In the genomic region with DNA sequence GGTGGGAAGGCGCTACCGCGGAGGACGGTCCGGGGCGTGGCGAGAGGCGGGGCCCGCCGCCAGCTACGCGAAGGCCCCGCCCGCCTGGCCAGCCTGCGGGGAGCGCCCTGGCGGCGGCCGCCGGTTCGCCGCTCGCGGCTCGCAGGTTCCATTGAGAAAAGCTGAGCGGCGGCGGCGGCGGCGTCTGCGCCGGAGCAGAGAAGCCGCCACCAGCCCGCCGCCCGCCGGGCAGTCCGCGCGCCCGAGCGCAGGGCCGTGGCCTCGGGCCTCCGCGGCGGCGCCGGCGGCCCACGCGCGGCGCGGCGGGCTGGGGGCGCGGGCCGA, we compare ENCODE assay signal across 8 mouse cellular contexts. TPM values are rescaled to one million over a fixed set of nuclear protein-coding genes. Genes with fewer than 3 reads are reported as not detected.
DNase-seq lines count a peak whose midpoint lies in the region; ATAC-seq and TF ChIP-seq lines count a peak whose summit lies in the region.

A gene (plus strand): TSS at position 107 of the 324 bp plus-strand sequence.

- intact Hi-C loops in heart, postnatal 36 days (cut with DNase I) = no loop called here

- ATAC-seq in lung, embryonic 14.5 days (ENCODE audit: insufficient read depth) = no peak
- no peak for ATAC-seq in liver, embryonic 12.5 days
- no peak for ATAC-seq in cerebellum, adult (ENCODE audit: insufficient number of reproducible peaks, low FRiP score, low TSS enrichment)

- no peak for TF ChIP-seq CTCF in lung, embryonic 14.5 days (IDR thresholded peaks at IDR 0.05; ENCODE audit: low read depth)

- H3K4me1 ChIP-seq in lung, embryonic 14.5 days (ENCODE audit: insufficient read depth) = peaks cover 21% of the 10 kb centered on the region
- H3K4me1 ChIP-seq in embryonic facial prominence, embryonic 10.5 days = peaks cover 76% of the 10 kb centered on the region
- H3K4me1 ChIP-seq in liver, embryonic 12.5 days = peaks cover 70% of the 10 kb centered on the region

- WGBS in lung, embryonic 14.5 days = under 1% methylated on average over 47 of the region's 60 CpGs
- 3% methylated on average over 60 of the region's 60 CpGs for WGBS in embryonic facial prominence, embryonic 10.5 days
- 0% methylated on average over 58 of the region's 60 CpGs for WGBS in liver, embryonic 12.5 days (ENCODE audit: insufficient replicate concordance)

- no peak for DNase-seq in lung, embryonic 14.5 days
- DNase-seq in lung, postnatal 10 days = no peak
- DNase-seq in embryonic facial prominence, embryonic 10.5 days (ENCODE audit: low spot score) = no peak
- DNase-seq in heart, postnatal 36 days = no peak
- DNase-seq in T-cell, adult 2 months (ENCODE audit: low spot score) = no peak
- no peak for DNase-seq in right cerebral cortex, postnatal 10 days (ENCODE audit: low spot score in 2 of 2)

- H3K4me2 ChIP-seq in lung, embryonic 14.5 days = peak within 1 kb of the TSS; percentile 97
- H3K4me2 ChIP-seq in liver, embryonic 12.5 days = peak within 1 kb of the TSS; percentile 97

- peak within 1 kb of the TSS; percentile 80 for H3K27ac ChIP-seq in lung, embryonic 14.5 days (ENCODE audit: low read depth)
- peak within 1 kb of the TSS; percentile 86 for H3K27ac ChIP-seq in embryonic facial prominence, embryonic 10.5 days (replicated peaks)
- H3K27ac ChIP-seq in liver, embryonic 12.5 days = peak within 1 kb of the TSS; percentile 97

- H3K27me3 ChIP-seq in lung, embryonic 14.5 days (ENCODE audit: insufficient read depth, low read length) = no peaks in the 10 kb centered on the region
- peaks cover 71% of the 10 kb centered on the region for H3K27me3 ChIP-seq in embryonic facial prominence, embryonic 10.5 days (replicated peaks; ENCODE audit: low read depth, poor library complexity, severe bottlenecking)
- H3K27me3 ChIP-seq in liver, embryonic 12.5 days (replicated peaks) = no peaks in the 10 kb centered on the region

- H3K9ac ChIP-seq in lung, embryonic 14.5 days = peak within 1 kb of the TSS; percentile 80
- H3K9ac ChIP-seq in liver, embryonic 12.5 days = peak within 1 kb of the TSS; percentile 98

- no peaks in the 10 kb centered on the region for H3K36me3 ChIP-seq in lung, embryonic 14.5 days (ENCODE audit: insufficient read depth)
- H3K36me3 ChIP-seq in embryonic facial prominence, embryonic 10.5 days (replicated peaks) = no peaks in the 10 kb centered on the region
- H3K36me3 ChIP-seq in liver, embryonic 12.5 days = peaks cover 24% of the 10 kb centered on the region

- H3K9me3 ChIP-seq in lung, embryonic 14.5 days (ENCODE audit: low read depth, low read length) = no peaks in the 10 kb centered on the region
- H3K9me3 ChIP-seq in embryonic facial prominence, embryonic 10.5 days = no peaks in the 10 kb centered on the region
- H3K9me3 ChIP-seq in liver, embryonic 12.5 days (replicated peaks) = no peaks in the 10 kb centered on the region

- H3K4me3 ChIP-seq in lung, embryonic 14.5 days (ENCODE audit: low read depth, low read length) = peak within 1 kb of the TSS; percentile 75
- H3K4me3 ChIP-seq in embryonic facial prominence, embryonic 10.5 days = peak within 1 kb of the TSS; percentile 78
- H3K4me3 ChIP-seq in liver, embryonic 12.5 days = peak within 1 kb of the TSS; percentile 96

RNA-seq across cellular contexts. Expression of the gene that starts here (rescaled TPM):
- polyA plus RNA-seq in lung, embryonic 14.5 days (2014; fragmentation: Nextera tagmentation; extraction: Ambion mirVana) = 2.7 and 2.9 TPM in 2 replicates
- 1.5 and 2.0 TPM in 2 replicates for polyA plus RNA-seq in embryonic facial prominence, embryonic 10.5 days (2016; fragmentation: Nextera tagmentation; extraction: Ambion mirVana)
- total RNA-seq in heart, postnatal 36 days (2021) = 10 to 100 TPM; 23.1 to 30.0 TPM
- 27.6 and 28.4 TPM in 2 replicates for polyA plus RNA-seq in liver, embryonic 12.5 days (2016; fragmentation: Nextera tagmentation; extraction: Ambion mirVana)
